Mouse (Mus musculus) limb, embryonic 14.5 days (tissue): ENCODE results near the gene Ccdc157. TPM values are rescaled to one million over a fixed set of nuclear protein-coding genes. Genes with fewer than 3 reads are reported as not detected.
"Not testable (repeated sequence)": the region's sequence is repeated elsewhere in the genome, so short reads cannot be mapped to it uniquely, and the experiment has no call there.

Source experiments
- ATAC-seq: fragments of 200-750 bp; cut with Nextera tagmentation; 2 replicates; pipeline ENCODE4 v1.8.0; 2017; ENCODE audit warnings: low read depth, moderate number of reproducible peaks, moderate TSS enrichment; ENCODE audit not compliant: low FRiP score
- DNase-seq: peaks from one replicate; pipeline ENCODE4 v3.0.0-alpha.2; 2015; ENCODE audit warnings: low spot score
- H3K27ac ChIP-seq: fragments of 300-500 bp; sonication (generic); replicated peaks from 2 replicates; pipeline ENCODE4 v1.5.1; 2014; ENCODE audit warnings: low read depth, mild to moderate bottlenecking, low read length, moderate library complexity, mixed read lengths
- H3K27me3 ChIP-seq: fragments of 300-500 bp; sonication (generic); 2 replicates; pipeline ENCODE4 v1.6.1; 2014; ENCODE audit warnings: low read length, mixed read lengths; ENCODE audit not compliant: control insufficient read depth, insufficient read depth
- H3K36me3 ChIP-seq: fragments of 300-500 bp; sonication (generic); 2 replicates; pipeline ENCODE4 v1.6.1; 2014; ENCODE audit warnings: mild to moderate bottlenecking, low read length, moderate library complexity, mixed read lengths; ENCODE audit not compliant: control insufficient read depth, insufficient read depth
- H3K4me1 ChIP-seq: fragments of 300-500 bp; sonication (generic); 2 replicates; pipeline ENCODE4 v1.6.1; 2014; ENCODE audit warnings: antibody characterized with exemption, low read length, mixed read lengths; ENCODE audit not compliant: control insufficient read depth, insufficient read depth
- H3K4me2 ChIP-seq: fragments of 300-500 bp; sonication (generic); replicated peaks from 2 replicates; pipeline ENCODE4 v1.6.1; 2014; ENCODE audit warnings: low read depth, mild to moderate bottlenecking, low read length, moderate library complexity; ENCODE audit not compliant: severe bottlenecking
- H3K4me3 ChIP-seq: fragments of 300-500 bp; sonication (generic); replicated peaks from 2 replicates; pipeline ENCODE4 v1.5.1; 2014; ENCODE audit warnings: low read length
- H3K9ac ChIP-seq: fragments of 300-500 bp; sonication (generic); 2 replicates; pipeline ENCODE4 v1.6.1; 2014; ENCODE audit warnings: mild to moderate bottlenecking, low read depth, low read length, moderate library complexity; ENCODE audit not compliant: severe bottlenecking
- H3K9me3 ChIP-seq: fragments of 300-500 bp; sonication (generic); 2 replicates; pipeline ENCODE4 v1.6.1; 2016; ENCODE audit warnings: low read length; ENCODE audit not compliant: control insufficient read depth
- POLR2A ChIP-seq: fragments of 200-500 bp; IDR thresholded peaks from 2 replicates; pipeline ENCODE4 v1.8.0; 2012; ENCODE audit warnings: inconsistent platforms, mild to moderate bottlenecking, moderate library complexity, borderline replicate concordance; ENCODE audit not compliant: insufficient read depth, insufficient read length; ENCODE audit errors: extremely low read depth
- WGBS: fragments of 180-500 bp; shearing (Covaris S2); extraction: QIAGEN DNeasy Blood & Tissue Kit; methylation state at CpG from one replicate; pipeline ENCODE4 v1.1.7; 2014; 5-methylcytosine and 5-hydroxymethylcytosine counted together
- polyA plus RNA-seq, 2 experiments: library from polyadenylated mRNA; depleted of rRNA in 1 of 2; stranded (reverse) in 1 of 2; unstranded in 1 of 2; fragments of >200 nt; fragmentation: Nextera tagmentation in 1 of 2; extraction: Ambion mirVana in 1 of 2; gene quantifications; 2 replicates each; pipeline versions ENCODE4 v1.2.1 to v1.2.3; 2012 to 2014

Gene Ccdc157
- polyA plus RNA-seq, 2 experiments = 6.6 to 26.1 TPM

DNA sequence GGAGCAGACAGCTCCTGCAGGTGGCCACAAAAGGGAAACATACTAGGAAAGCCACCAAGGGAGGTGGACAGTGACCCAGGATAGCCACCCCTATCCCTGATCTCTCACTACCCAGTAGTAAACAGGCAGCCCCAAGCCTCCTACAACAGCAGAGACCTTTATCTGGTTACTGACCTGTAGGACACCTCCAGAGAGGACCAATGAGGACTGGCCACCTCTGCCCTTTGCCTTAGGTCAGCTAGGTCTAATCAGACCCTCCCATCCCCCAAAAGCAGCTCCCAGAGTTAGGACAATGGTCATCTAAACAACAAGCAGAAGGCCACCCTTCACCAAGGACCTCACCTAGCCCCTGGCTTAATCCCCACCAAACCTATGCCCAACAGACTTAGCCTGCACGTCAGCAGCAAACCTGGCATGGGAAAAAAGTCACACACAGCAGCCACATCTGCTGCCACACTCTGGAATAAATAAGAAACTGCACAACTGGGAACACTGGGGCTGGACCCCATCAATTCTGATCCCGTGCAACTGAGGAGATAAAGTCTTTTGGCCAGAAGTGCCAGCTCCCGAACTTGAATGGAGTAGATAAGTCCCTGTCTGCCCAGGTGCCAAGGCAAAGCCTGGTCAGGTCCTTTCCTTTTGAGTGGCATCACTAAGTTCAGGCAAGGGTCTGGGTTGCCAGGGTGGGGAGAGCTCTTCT lies 42.6 kb downstream of the Ccdc157 start:
- TF ChIP-seq POLR2A = no peak
- Histone ChIP-seq H3K9me3 (no peaks in the 10 kb centered on the region), H3K36me3 (no peaks in the 10 kb centered on the region), H3K4me3 (peak overlapping the region; percentile 58), H3K9ac (peak overlapping the region; percentile 75; the same call in 1 of the 2 replicates), H3K4me1 (peaks cover 7% of the 10 kb centered on the region; the same call in 1 of the 2 replicates), H3K27ac (no peak overlapping the region), H3K4me2 (peak overlapping the region; percentile 98), H3K27me3 (peaks cover 4% of the 10 kb centered on the region; the same call in 1 of the 2 replicates)
- no peak for DNase-seq
- ATAC-seq = no peak
- 29% methylated on average over 3 of the region's 3 CpGs for WGBS

DNA sequence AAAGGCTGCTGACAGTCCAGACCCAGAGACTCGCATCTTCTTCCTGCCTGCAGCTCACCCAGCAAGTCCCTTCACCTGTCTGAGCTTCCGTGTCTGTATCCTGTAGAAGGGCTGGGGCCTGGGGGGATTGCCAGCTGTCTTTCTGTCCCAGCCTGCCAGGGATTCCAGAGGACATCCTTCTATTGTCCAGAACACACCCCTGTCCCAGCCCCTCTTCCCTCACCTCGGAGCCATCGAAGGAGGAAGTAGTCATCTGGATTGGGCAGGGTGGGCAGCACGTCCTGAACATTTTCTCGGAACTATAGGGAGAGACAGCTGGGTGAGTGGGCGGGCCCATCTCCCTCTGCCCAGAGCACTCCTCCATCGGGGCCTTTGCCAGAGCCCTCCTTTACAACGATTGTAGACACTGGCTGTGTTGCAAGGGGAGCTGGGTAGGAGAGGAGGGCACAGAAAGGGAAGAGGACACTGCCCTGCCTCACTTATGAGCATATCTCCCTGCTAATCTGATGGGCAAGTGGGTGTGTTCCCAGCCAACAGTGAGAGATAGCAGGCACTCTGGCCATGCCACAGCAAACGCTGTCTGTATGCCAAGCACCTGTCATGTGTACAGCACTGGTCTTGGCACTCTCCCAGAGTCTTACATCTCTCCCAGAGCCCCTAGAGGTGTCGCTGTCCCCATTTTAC lies 43.5 kb downstream of the Ccdc157 start:
- peaks cover 7% of the 10 kb centered on the region; the same call in 1 of the 2 replicates for H3K4me1 ChIP-seq
- 0 out of 2 replicates have a peak overlapping the region, but pooled peaks have one; percentile 12 for H3K9ac ChIP-seq
- H3K27me3 ChIP-seq = peaks cover 4% of the 10 kb centered on the region; the same call in 1 of the 2 replicates
- TF ChIP-seq POLR2A = no peak
- 51% methylated on average over 11 of the region's 11 CpGs for WGBS
- H3K4me3 ChIP-seq = no peak overlapping the region
- H3K36me3 ChIP-seq = no peaks in the 10 kb centered on the region
- DNase-seq (no peak), ATAC-seq (no peak)
- no peaks in the 10 kb centered on the region for H3K9me3 ChIP-seq
- no peak overlapping the region for H3K4me2 ChIP-seq
- H3K27ac ChIP-seq = no peak overlapping the region

DNA sequence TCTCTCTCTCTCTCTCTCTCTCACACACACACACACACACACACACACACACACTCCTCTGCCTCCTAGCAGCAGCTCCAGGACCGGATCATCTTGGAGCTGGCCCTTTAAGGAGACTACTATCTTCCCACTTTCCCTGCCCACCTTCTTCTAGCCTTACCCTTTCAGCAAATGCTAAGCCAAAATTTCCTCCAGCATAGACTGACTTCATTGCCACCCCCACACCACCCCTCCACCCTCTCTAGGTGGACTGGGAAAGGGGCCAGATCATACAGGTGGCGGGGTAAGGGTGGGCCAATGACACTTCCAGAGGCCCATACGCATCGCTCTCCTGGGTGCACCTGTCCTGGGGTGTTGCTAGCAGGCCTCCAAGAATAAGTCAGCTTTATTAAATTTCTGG lies 44.7 kb downstream of the Ccdc157 start:
- peaks cover 7% of the 10 kb centered on the region; the same call in 1 of the 2 replicates for H3K4me1 ChIP-seq
- no peak for ATAC-seq

DNA sequence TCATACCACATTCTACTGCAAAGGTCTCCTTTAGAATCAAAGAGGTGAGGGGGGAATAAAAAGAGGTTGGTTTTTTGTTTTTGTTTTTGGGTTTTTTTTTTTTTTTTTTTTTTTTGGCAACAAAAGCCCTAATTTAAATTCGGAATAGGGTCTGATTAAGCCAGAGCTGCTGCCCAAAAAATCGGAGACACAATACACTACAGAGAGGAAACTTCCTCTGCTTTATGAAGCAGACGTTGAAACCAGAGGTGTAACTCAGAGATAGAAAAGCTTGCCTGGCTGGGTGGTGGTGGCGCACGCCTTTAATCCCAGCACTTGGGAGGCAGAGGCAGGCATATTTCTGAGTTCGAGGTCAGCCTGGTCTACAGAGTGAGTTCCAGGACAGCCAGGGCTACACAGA lies 45.6 kb downstream of the Ccdc157 start:
- not testable (repeated sequence) for ATAC-seq, H3K9ac ChIP-seq, H3K27ac ChIP-seq, H3K9me3 ChIP-seq, H3K4me2 ChIP-seq, H3K4me1 ChIP-seq, H3K4me3 ChIP-seq, H3K36me3 ChIP-seq, DNase-seq, H3K27me3 ChIP-seq
- 80% methylated on average over 6 of the region's 6 CpGs for WGBS

More for the DNA sequence above, 44.7 kb downstream of the Ccdc157 start:
- Histone ChIP-seq H3K4me3 (no peak overlapping the region), H3K36me3 (0 out of 2 replicates have a peak, but pooled peaks cover 3% of the 10 kb centered on the region), H3K27me3 (peaks cover 4% of the 10 kb centered on the region; the same call in 1 of the 2 replicates), H3K27ac (no peak overlapping the region), H3K4me2 (no peak overlapping the region), H3K9ac (no peak overlapping the region), H3K9me3 (no peaks in the 10 kb centered on the region)
- no peak for DNase-seq
- 79% methylated on average over 4 of the region's 4 CpGs for WGBS
- TF ChIP-seq POLR2A = no peak

DNA sequence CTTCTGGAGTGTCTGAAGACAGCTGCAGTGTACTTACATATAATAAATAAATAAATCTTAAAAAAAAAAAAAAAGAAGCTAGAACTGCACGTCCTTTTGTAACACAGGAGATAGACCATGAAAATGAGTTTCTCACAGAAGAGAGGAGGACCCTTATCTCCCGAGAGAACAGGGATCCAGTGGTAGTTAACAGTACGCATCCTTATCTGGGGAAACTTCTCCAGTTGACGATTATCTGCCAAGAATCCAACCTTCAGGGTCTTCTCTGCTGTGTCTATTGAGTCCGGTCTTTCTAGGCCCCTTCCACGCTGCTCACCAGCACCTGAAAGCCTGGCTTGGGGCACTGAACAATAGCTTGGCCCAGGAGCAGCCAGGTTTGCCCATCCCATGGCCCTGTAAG lies 46.1 kb downstream of the Ccdc157 start:
- H3K4me1 ChIP-seq = peaks cover 6% of the 10 kb centered on the region; the same call in 1 of the 2 replicates
- WGBS = 78% methylated on average over 6 of the region's 6 CpGs
- no peak for TF ChIP-seq POLR2A
- ATAC-seq (no peak), DNase-seq (no peak)
- H3K9me3 ChIP-seq = no peaks in the 10 kb centered on the region
- H3K4me3 ChIP-seq = no peak overlapping the region
- H3K27ac ChIP-seq = no peak overlapping the region
- H3K36me3 ChIP-seq = peaks cover 8% of the 10 kb centered on the region; the same call in 1 of the 2 replicates
- H3K9ac ChIP-seq = peak overlapping the region; percentile 12; the same call in 1 of the 2 replicates
- H3K4me2 ChIP-seq = no peak overlapping the region
- H3K27me3 ChIP-seq = peaks cover 4% of the 10 kb centered on the region; the same call in 1 of the 2 replicates
